Mouse (Mus musculus): ENCODE data around the gene Aldh1b1. TPM values are rescaled to one million over a fixed set of nuclear protein-coding genes. Genes with fewer than 3 reads are reported as not detected.

Aldh1b1 gene
- polyA plus RNA-seq (2015; fragmentation: Nextera tagmentation; extraction: Ambion mirVana) = 4.2 and 4.9 TPM in 2 replicates

GRCm38 (mm10) chr4:45798964-45799363, at the start of gene Aldh1b1:
Gene Aldh1b1 (plus strand): TSS chr4:45799022.

GRCm38 (mm10) chr4:45826275-45827040, 27.6 kb downstream of the Aldh1b1 start, which contains the start of gene Igfbpl1:
Gene Igfbpl1 (minus strand): TSS chr4:45826923.

GRCm38 (mm10) chr4:45848109-45848824, 49.4 kb downstream of the Aldh1b1 start, which contains the start of gene Stra6l:
Gene Stra6l (plus strand): TSS chr4:45848664.

Other genes with a start within 250 kb of the Aldh1b1 start
- 0.12 TPM in 1 of 2 replicates, not detected in the other for gene Igfbpl1, start 27.9 kb downstream of the Aldh1b1 start, polyA plus RNA-seq (2015; fragmentation: Nextera tagmentation; extraction: Ambion mirVana)
- gene Stra6l, start 49.6 kb downstream of the Aldh1b1 start, polyA plus RNA-seq (2015; fragmentation: Nextera tagmentation; extraction: Ambion mirVana) = 0.04 TPM in 1 of 2 replicates, not detected in the other
- 1.3 TPM in 2 replicates for gene Ccdc180, start 91.3 kb downstream of the Aldh1b1 start, polyA plus RNA-seq (2015; fragmentation: Nextera tagmentation; extraction: Ambion mirVana)
- 12.1 and 15.0 TPM in 2 replicates for gene Tdrd7, start 166.3 kb downstream of the Aldh1b1 start, polyA plus RNA-seq (2015; fragmentation: Nextera tagmentation; extraction: Ambion mirVana)
- gene Tmod1, start 239.9 kb downstream of the Aldh1b1 start, polyA plus RNA-seq (2015; fragmentation: Nextera tagmentation; extraction: Ambion mirVana) = 28.4 and 33.6 TPM in 2 replicates

All from spleen, postnatal 0 days (tissue).